Mouse (Mus musculus): Measurements from ENCODE around the gene Zfp423. TPM values are rescaled to one million over a fixed set of nuclear protein-coding genes. Genes with fewer than 3 reads are reported as not detected.

Zfp423 gene
- 38.1 and 40.1 TPM in 2 replicates for polyA plus RNA-seq (2012; rRNA removed)

- TF ChIP-seq POLR2A (IDR thresholded peaks at IDR 0.05; ENCODE audit: borderline replicate concordance, insufficient read depth, low read length) (no peak), CTCF (IDR thresholded peaks at IDR 0.05; ENCODE audit: borderline replicate concordance, insufficient read depth, low read depth, low read length) (no peak)
- DNase-seq, result peak; percentile 36 to 43
- Histone ChIP-seq H3K4me1 (ENCODE audit: control insufficient read depth, insufficient read depth, low read length) (peaks cover 17% of the 10 kb centered on the region; the same call in 1 of the 2 replicates), H3K27ac (ENCODE audit: insufficient read depth, low read length) (peak within 1 kb of the TSS; percentile 90), H3K4me3 (replicated peaks; ENCODE audit: insufficient read depth, low read depth, low read length) (peak within 1 kb of the TSS; percentile 97), H3K27me3 (ENCODE audit: control insufficient read depth, insufficient read depth, low read length) (no peaks in the 10 kb centered on the region)
- WGBS, result under 1% methylated on average over 42 of the region's 48 CpGs
Measured at GRCm38 (mm10) chr8:87959320-87959920, at the start of gene Zfp423. Gene Zfp423, minus strand, starts transcription at chr8:87959595.

- WGBS, result 73% methylated on average over 5 of the region's 5 CpGs
- H3K4me3 ChIP-seq (replicated peaks; ENCODE audit: insufficient read depth, low read depth, low read length), result no peak overlapping the region
- no peak for DNase-seq
- TF ChIP-seq POLR2A (IDR thresholded peaks at IDR 0.05; ENCODE audit: borderline replicate concordance, insufficient read depth, low read length) (no peak), CTCF (IDR thresholded peaks at IDR 0.05; ENCODE audit: borderline replicate concordance, insufficient read depth, low read depth, low read length) (no peak)
- H3K4me1 ChIP-seq (ENCODE audit: control insufficient read depth, insufficient read depth, low read length), result no peaks in the 10 kb centered on the region
- no peaks in the 10 kb centered on the region for H3K27me3 ChIP-seq (ENCODE audit: control insufficient read depth, insufficient read depth, low read length)
- no peak overlapping the region for H3K27ac ChIP-seq (ENCODE audit: insufficient read depth, low read length)
Measured at GRCm38 (mm10) chr8:88006811-88007210, 47.4 kb upstream of the Zfp423 start.

GRCm38 (mm10) chr8:87984778-87985177 lies 25.4 kb upstream of the Zfp423 start:
- WGBS, result 62% methylated on average over 5 of the region's 5 CpGs
- no peaks in the 10 kb centered on the region for H3K4me1 ChIP-seq (ENCODE audit: control insufficient read depth, insufficient read depth, low read length)
- DNase-seq, result no peak
- no peak overlapping the region for H3K27ac ChIP-seq (ENCODE audit: insufficient read depth, low read length)
- no peak for TF ChIP-seq POLR2A (IDR thresholded peaks at IDR 0.05; ENCODE audit: borderline replicate concordance, insufficient read depth, low read length)
- TF ChIP-seq CTCF (IDR thresholded peaks at IDR 0.05; ENCODE audit: borderline replicate concordance, insufficient read depth, low read depth, low read length), result no peak
- no peak overlapping the region for H3K4me3 ChIP-seq (replicated peaks; ENCODE audit: insufficient read depth, low read depth, low read length)
- H3K27me3 ChIP-seq (ENCODE audit: control insufficient read depth, insufficient read depth, low read length), result no peaks in the 10 kb centered on the region

- Histone ChIP-seq H3K4me1 (ENCODE audit: control insufficient read depth, insufficient read depth, low read length) (no peaks in the 10 kb centered on the region), H3K4me3 (replicated peaks; ENCODE audit: insufficient read depth, low read depth, low read length) (no peak overlapping the region), H3K27ac (ENCODE audit: insufficient read depth, low read length) (no peak overlapping the region), H3K27me3 (ENCODE audit: control insufficient read depth, insufficient read depth, low read length) (no peaks in the 10 kb centered on the region)
- no peak for DNase-seq
- 59% methylated on average over 8 of the region's 8 CpGs for WGBS
- no peak for TF ChIP-seq POLR2A (IDR thresholded peaks at IDR 0.05; ENCODE audit: borderline replicate concordance, insufficient read depth, low read length)
- TF ChIP-seq CTCF (IDR thresholded peaks at IDR 0.05; ENCODE audit: borderline replicate concordance, insufficient read depth, low read depth, low read length), result no peak
Measured at GRCm38 (mm10) chr8:87984032-87984431, 24.6 kb upstream of the Zfp423 start.

GRCm38 (mm10) chr8:87982936-87983335 lies 23.5 kb upstream of the Zfp423 start:
- H3K27ac ChIP-seq (ENCODE audit: insufficient read depth, low read length), result no peak overlapping the region
- H3K4me1 ChIP-seq (ENCODE audit: control insufficient read depth, insufficient read depth, low read length), result no peaks in the 10 kb centered on the region
- no peak overlapping the region for H3K4me3 ChIP-seq (replicated peaks; ENCODE audit: insufficient read depth, low read depth, low read length)
- no peaks in the 10 kb centered on the region for H3K27me3 ChIP-seq (ENCODE audit: control insufficient read depth, insufficient read depth, low read length)
- 65% methylated on average over 4 of the region's 4 CpGs for WGBS
- no peak for TF ChIP-seq POLR2A (IDR thresholded peaks at IDR 0.05; ENCODE audit: borderline replicate concordance, insufficient read depth, low read length)
- no peak for TF ChIP-seq CTCF (IDR thresholded peaks at IDR 0.05; ENCODE audit: borderline replicate concordance, insufficient read depth, low read depth, low read length)
- no peak for DNase-seq

- 82% methylated on average over 1 of the region's 1 CpGs for WGBS
- Histone ChIP-seq H3K27ac (ENCODE audit: insufficient read depth, low read length) (no peak overlapping the region), H3K4me3 (replicated peaks; ENCODE audit: insufficient read depth, low read depth, low read length) (no peak overlapping the region), H3K4me1 (ENCODE audit: control insufficient read depth, insufficient read depth, low read length) (no peaks in the 10 kb centered on the region), H3K27me3 (ENCODE audit: control insufficient read depth, insufficient read depth, low read length) (no peaks in the 10 kb centered on the region)
- DNase-seq, result no peak
- TF ChIP-seq CTCF (IDR thresholded peaks at IDR 0.05; ENCODE audit: borderline replicate concordance, insufficient read depth, low read depth, low read length), result no peak
- no peak for TF ChIP-seq POLR2A (IDR thresholded peaks at IDR 0.05; ENCODE audit: borderline replicate concordance, insufficient read depth, low read length)
Measured at GRCm38 (mm10) chr8:87975466-87975809, 16.0 kb upstream of the Zfp423 start.

- Histone ChIP-seq H3K27ac (ENCODE audit: insufficient read depth, low read length) (no peak overlapping the region), H3K4me3 (replicated peaks; ENCODE audit: insufficient read depth, low read depth, low read length) (peak overlapping the region; percentile 11), H3K27me3 (ENCODE audit: control insufficient read depth, insufficient read depth, low read length) (no peaks in the 10 kb centered on the region), H3K4me1 (ENCODE audit: control insufficient read depth, insufficient read depth, low read length) (no peaks in the 10 kb centered on the region)
- DNase-seq, result peak in 1 of 2 experiments; percentile 19
- TF ChIP-seq POLR2A (IDR thresholded peaks at IDR 0.05; ENCODE audit: borderline replicate concordance, insufficient read depth, low read length) (no peak), CTCF (IDR thresholded peaks at IDR 0.05; ENCODE audit: borderline replicate concordance, insufficient read depth, low read depth, low read length) (no peak)
- 15% methylated on average over 24 of the region's 24 CpGs for WGBS
Measured at GRCm38 (mm10) chr8:87974759-87975465, 15.5 kb upstream of the Zfp423 start.

Data from cerebellum, adult 2 months (tissue).